Mouse (Mus musculus): ENCODE results near the gene Foxo6. TPM values are rescaled to one million over a fixed set of nuclear protein-coding genes. Genes with fewer than 3 reads are reported as not detected.

Foxo6 gene
- polyA plus RNA-seq (2015; fragmentation: Nextera tagmentation; extraction: Ambion mirVana) = 1.6 and 2.1 TPM in 2 replicates

DNA sequence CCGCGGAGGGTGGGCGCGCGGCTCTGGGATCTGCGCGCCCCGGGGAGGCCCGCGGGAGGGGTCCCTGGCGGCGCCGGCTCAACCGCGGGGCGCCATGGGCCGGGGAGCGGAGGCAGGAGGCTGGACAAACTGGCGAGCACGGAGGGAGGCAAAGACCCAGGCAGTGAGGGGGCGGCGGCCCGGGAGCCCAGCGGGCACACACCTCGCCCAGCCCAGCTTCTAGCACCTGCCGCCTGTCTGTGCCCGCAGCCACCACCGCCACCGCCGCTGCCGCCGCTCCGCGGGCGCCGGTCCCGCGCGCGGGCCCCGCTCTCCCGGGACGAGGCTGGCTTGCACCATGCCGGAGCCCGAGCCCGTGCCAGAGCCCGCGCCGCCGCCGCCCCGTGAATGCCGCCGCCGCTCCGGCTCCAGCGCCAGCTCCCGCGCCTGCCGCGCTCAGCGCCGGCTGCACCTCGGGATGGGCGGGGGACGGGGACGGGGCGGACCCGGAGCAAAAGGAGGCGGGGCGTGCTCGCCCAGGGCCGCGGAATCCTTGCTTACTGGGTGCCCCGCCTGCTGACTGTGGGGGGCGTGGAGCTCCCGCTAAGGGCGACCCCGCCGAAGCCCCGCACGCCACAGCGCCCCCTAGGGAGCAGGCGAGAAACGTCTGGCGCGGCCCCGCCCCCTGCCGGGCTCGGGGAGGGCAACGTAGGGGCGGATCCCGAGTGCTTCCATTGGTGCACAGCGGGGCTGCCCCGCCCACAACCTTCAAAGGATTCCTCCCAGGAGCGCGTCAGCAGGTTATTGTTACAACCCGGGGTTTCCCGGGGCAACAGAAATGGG, at the start of gene Foxo6:
Foxo6 (minus strand) TSS at position 60 of the 822 bp plus-strand sequence.

Other genes with a start within 250 kb of the Foxo6 start
- not detected in 2 replicates for gene AL607142.1, start 222.4 kb downstream of the Foxo6 start, polyA plus RNA-seq (2015; fragmentation: Nextera tagmentation; extraction: Ambion mirVana)
- gene Edn2, start 126.1 kb downstream of the Foxo6 start, polyA plus RNA-seq (2015; fragmentation: Nextera tagmentation; extraction: Ambion mirVana) = 0.25 and 0.48 TPM in 2 replicates
- 56.9 and 58.3 TPM in 2 replicates for gene Scmh1, start 117.9 kb upstream of the Foxo6 start, polyA plus RNA-seq (2015; fragmentation: Nextera tagmentation; extraction: Ambion mirVana)
- not detected in 2 replicates for gene Slfnl1, start 244.9 kb upstream of the Foxo6 start, polyA plus RNA-seq (2015; fragmentation: Nextera tagmentation; extraction: Ambion mirVana)